Mouse (Mus musculus) testis, postnatal 14 days (tissue): ENCODE measurements around the gene Gsg1l2.

Experiments used
- DNase-seq: peaks from one replicate; pipeline ENCODE4 v3.0.0; 2021; ENCODE audit warnings: low spot score

The Gsg1l2 gene

GRCm38 (mm10) chr11:67820221-67820620 is 45.8 kb downstream of the Gsg1l2 start:
- no peak for DNase-seq

- DNase-seq = no peak
Observed at GRCm38 (mm10) chr11:67821560-67821959, 47.2 kb downstream of the Gsg1l2 start.

GRCm38 (mm10) chr11:67828360-67829059 is 54.1 kb downstream of the Gsg1l2 start:
- DNase-seq = no peak

GRCm38 (mm10) chr11:67829530-67829929 is 55.1 kb downstream of the Gsg1l2 start:
- no peak for DNase-seq

GRCm38 (mm10) chr11:67831820-67832219 is 57.4 kb downstream of the Gsg1l2 start:
- no peak for DNase-seq

GRCm38 (mm10) chr11:67835408-67836078 is 61.1 kb downstream of the Gsg1l2 start:
- no peak for DNase-seq
